Mouse (Mus musculus) gastrocnemius, adult 2 months (tissue): Measurements from ENCODE around the gene Steap3. TPM values are rescaled to one million over a fixed set of nuclear protein-coding genes. Genes with fewer than 3 reads are reported as not detected.
A peak's percentile ranks its signal among the peaks of the same experiment; 100 is the strongest.

Source experiments
- DNase-seq: peaks from one replicate; pipeline ENCODE4 v3.0.0; 2022
- H3K27ac ChIP-seq: fragments of 200-600 bp; 2 replicates; pipeline ENCODE4 v1.8.1; 2022; ENCODE audit warnings: mild to moderate bottlenecking
- H3K4me3 ChIP-seq: fragments of 200-600 bp; 2 replicates; pipeline ENCODE4 v1.8.1; 2022; ENCODE audit warnings: mild to moderate bottlenecking, moderate library complexity
- CTCF ChIP-seq: fragments of 200-600 bp; IDR thresholded peaks from 2 replicates; pipeline ENCODE4 v1.8.1; 2022; ENCODE audit warnings: antibody characterized with exemption, mild to moderate bottlenecking, moderate library complexity
- intact Hi-C: fragments of 180-260 bp; cut with DNase I; formaldehyde crosslinking; loops from one replicate; pipeline ENCODE4 v1.15.1; 2025
- total RNA-seq, 2 experiments: library from RNA; stranded (reverse); gene quantifications; 2 replicates each; pipeline ENCODE4 v1.2.3; 2021

Steap3 gene
- total RNA-seq, 2 experiments from 2014 or later, result 16.0 to 22.1 TPM

DNA sequence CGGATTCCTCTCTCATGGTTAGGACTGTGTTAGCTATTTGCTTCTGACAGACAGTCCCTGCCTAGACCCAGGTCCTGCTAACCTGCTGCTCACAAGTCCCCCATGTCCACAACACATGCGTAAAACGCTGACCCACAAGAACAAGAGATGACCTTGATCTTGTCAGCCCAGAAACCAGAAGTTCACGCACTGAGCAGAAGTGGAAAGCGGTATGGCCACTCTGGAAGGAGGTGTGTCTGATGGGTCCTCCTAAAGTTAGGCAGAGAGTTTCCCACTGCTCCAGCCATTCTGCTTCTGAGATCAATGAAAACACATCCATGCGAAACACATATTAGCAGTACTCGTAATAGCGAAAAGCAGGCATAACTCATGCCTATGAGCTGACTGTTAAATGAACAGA lies 25.6 kb downstream of the Steap3 start:
- no peak for TF ChIP-seq CTCF
- intact Hi-C loops, result no loop called here
- Histone ChIP-seq H3K4me3 (no peak overlapping the region), H3K27ac (peak overlapping the region; percentile 85)
- no peak for DNase-seq

DNA sequence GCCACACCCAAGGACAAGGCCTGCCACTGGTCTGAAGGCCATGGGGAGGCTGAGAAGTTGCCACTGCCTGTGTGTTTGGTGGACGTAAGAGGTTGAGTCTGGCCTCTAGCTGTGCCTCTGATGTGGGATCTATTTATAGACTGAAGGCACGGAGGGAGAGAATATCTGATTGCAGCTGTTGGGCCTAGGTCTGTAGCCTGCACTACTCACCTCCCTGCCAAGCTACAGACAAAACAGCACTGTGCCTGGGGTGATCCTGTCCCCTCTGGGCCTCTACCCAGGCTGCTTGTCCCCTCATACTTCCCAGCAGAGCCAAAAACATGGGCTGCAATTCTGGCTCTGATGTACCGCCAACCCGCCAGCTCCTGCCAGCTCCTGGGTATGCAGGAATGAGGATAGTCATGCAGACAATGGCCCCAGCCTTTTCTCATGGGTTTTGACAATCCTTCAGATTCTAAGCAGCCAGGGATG lies 26.8 kb downstream of the Steap3 start:
- DNase-seq, result peak; percentile 81
- TF ChIP-seq CTCF, result no peak
- Histone ChIP-seq H3K27ac (peak overlapping the region; percentile 85), H3K4me3 (no peak overlapping the region)
- intact Hi-C loops, result no loop called here

DNA sequence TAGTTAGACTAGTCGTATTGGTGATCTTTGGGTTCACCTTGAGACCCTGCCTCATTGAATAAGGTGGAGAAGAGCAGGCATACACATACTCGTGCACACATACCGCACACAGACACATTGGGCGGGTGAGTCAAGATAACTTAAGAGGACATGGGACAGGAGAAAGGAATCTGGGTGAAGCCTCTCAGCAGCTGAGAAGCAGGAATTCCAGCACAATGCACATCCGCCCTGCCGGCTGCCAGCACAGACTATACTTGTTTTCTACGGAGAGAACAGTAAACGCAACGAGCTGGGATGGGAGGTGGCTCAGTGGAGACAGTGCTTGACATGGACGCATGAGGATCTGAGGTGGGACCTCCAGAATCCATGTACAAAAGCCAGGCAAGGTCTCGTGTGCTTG lies 27.9 kb downstream of the Steap3 start:
- TF ChIP-seq CTCF, result no peak
- no peak for DNase-seq
- H3K4me3 ChIP-seq, result no peak overlapping the region
- intact Hi-C loops, result no loop called here
- H3K27ac ChIP-seq, result peak overlapping the region; percentile 85

GRCm38 (mm10) chr1:120243987-120244386 lies 28.5 kb downstream of the Steap3 start:
- peak; percentile 26 for TF ChIP-seq CTCF
- H3K4me3 ChIP-seq, result no peak overlapping the region
- H3K27ac ChIP-seq, result peak overlapping the region; percentile 85; the same call in 1 of the 2 replicates
- DNase-seq, result no peak
- intact Hi-C loops, result no loop called here

GRCm38 (mm10) chr1:120237068-120237467 lies 35.4 kb downstream of the Steap3 start:
- Histone ChIP-seq H3K27ac (no peak overlapping the region), H3K4me3 (no peak overlapping the region)
- intact Hi-C loops, result no loop called here
- no peak for DNase-seq
- peak; percentile 31; the same call in 1 of the 2 replicates for TF ChIP-seq CTCF

DNA sequence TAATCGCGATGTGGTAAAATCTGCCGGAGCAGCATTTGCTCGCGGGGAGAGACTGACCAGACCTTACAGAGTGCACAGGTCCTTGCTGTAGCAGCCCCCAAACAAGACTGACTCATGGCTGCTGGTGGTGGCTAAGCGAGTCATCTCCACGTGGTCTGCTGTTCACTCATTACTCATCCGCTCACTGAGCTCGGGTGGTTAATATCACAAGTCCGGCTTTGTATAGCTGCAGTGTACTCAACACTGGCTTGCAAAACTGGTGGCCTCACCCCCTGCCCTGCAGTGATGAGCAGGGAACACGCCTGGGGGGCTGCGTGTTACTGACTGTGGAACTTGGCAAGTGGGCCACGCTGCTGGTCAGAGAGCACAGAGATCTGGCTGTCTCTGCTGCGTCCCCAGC lies 36.1 kb downstream of the Steap3 start:
- Histone ChIP-seq H3K4me3 (no peak overlapping the region), H3K27ac (no peak overlapping the region)
- intact Hi-C loops, result no loop called here
- no peak for TF ChIP-seq CTCF
- no peak for DNase-seq

DNA sequence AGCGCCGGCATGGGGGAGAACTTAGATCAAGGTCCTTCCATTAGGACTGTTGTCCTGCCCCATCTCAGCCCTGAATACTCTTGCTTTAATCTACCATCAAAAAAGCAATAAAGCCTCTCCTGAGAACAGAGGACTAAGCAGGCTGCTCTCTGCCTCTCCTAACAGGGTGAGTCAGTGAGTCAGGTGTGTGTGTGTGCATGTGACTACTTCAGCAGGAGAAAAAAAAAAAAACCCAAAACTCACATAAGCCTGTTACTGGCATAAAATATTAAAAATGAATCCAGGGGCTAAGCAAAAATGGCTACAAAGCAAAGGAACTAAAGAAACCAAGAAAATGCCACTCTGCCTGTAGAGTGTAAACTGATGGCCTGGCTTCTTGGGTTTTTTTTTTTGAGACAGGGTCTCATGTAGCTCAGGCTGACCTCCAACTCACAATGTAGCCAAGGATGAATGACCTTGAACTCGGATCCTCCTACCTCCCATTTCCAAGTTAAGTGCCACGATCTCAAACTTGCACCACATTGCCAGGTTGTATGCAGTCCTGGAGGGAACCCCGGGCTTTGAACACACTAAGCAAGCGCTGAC lies 36.8 kb downstream of the Steap3 start:
- TF ChIP-seq CTCF, result no peak
- intact Hi-C loops, result no loop called here
- H3K4me3 ChIP-seq, result no peak overlapping the region
- no peak for DNase-seq
- H3K27ac ChIP-seq, result no peak overlapping the region

DNA sequence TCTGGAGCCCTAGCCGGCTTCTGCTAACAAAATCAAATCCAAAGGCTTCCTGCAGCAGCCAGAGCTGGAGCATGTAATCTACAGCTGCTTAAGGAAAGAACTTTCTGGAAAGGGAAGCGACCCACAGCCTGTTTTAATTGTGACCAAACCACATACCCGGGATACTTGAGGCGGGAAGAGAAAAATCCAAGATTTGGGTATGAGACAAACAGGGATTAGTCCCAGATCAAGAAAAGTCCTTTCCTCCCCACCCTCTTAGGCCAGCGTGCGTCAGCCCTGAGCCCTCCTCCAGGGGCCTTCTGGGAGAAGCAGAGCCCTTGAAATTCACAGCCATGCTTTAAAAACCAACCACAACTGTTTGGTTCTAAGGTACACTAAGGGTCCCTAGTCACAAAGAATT lies 40.3 kb downstream of the Steap3 start:
- Histone ChIP-seq H3K27ac (peak overlapping the region; percentile 63), H3K4me3 (no peak overlapping the region)
- DNase-seq, result no peak
- TF ChIP-seq CTCF, result no peak
- intact Hi-C loops, result loop anchor here (5.0 kb wide), 1 partner anchor 50 kb away; no protein-coding TSS in a partner anchor

- Histone ChIP-seq H3K4me3 (no peak overlapping the region), H3K27ac (peak overlapping the region; percentile 63)
- TF ChIP-seq CTCF, result peak; percentile 69
- peak; percentile 66 for DNase-seq
- intact Hi-C loops, result loop anchor here (5.0 kb wide), 1 partner anchor 51 kb away; no protein-coding TSS in a partner anchor
These were observed 41.2 kb downstream of the Steap3 start for GRCm38 (mm10) chr1:120231334-120231733.

DNA sequence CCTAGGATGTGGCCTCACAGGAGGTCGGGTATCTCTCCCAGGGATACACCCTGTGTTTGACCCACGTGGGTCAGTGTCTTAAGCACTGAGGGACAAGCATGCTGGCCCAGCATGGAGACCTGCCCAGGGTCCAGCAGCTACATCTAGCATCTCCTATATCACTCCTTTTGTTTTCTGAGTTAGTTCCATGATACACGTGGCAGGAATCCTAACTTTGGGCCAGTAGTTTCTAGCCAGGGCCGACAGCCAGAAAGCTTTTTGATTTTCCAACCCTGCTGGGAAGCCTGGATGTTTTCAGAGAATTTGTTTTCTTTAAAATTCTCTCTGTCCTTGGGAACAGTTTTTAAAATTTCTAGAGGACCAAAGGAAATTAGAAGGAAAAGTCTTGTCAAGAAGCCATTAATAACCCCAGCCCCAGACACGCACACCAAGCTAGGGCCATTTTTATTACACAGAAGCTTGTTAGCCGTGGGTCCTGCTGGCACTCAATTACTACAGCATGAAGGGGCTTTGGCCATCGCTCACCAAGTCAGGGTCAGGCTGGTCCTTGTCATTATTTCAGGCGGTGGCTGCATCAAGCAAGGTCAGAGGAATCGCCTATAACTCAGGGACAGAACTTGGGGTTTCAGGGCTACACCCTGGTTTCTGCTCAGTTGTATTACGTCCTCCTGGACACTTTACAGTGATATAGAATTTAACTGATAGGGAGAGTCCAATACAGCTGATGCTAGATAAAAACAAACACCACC lies 42.6 kb downstream of the Steap3 start:
- intact Hi-C loops, result loop anchor here (5.0 kb wide), 1 partner anchor 52 kb away; no protein-coding TSS in a partner anchor
- H3K27ac ChIP-seq, result peak overlapping the region; percentile 72
- no peak overlapping the region for H3K4me3 ChIP-seq
- peak; percentile 65 for DNase-seq
- TF ChIP-seq CTCF, result no peak

- no peak for TF ChIP-seq CTCF
- no peak overlapping the region for H3K4me3 ChIP-seq
- DNase-seq, result no peak
- H3K27ac ChIP-seq, result peak overlapping the region; percentile 24; the same call in 1 of the 2 replicates
- intact Hi-C loops, result no loop called here
These were observed 48.9 kb downstream of the Steap3 start for GRCm38 (mm10) chr1:120223613-120224012.

DNA sequence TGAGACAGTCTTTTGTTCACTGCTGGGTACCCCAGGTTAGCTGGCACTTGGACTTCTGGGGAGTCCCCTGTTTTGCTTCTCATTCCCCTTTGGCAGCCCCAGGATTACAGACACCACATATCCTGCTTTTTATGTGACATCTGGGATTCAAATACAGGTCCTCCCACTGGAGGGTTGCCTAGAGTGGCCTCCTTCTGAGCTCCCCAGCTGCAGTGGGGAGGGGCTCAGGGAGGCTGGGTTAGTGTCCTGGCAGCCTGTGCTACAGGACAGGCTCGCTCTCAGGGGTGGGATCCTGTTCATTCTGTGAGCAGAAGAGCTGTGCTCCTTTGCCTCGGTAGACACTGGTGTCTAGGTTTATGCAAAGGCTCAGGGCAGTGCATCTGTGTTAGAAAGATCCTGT lies 51.2 kb downstream of the Steap3 start:
- peak; percentile 66 for DNase-seq
- intact Hi-C loops, result no loop called here
- no peak for TF ChIP-seq CTCF
- no peak overlapping the region for H3K4me3 ChIP-seq
- 0 out of 2 replicates have a peak overlapping the region, but pooled peaks have one; percentile 5 for H3K27ac ChIP-seq

DNA sequence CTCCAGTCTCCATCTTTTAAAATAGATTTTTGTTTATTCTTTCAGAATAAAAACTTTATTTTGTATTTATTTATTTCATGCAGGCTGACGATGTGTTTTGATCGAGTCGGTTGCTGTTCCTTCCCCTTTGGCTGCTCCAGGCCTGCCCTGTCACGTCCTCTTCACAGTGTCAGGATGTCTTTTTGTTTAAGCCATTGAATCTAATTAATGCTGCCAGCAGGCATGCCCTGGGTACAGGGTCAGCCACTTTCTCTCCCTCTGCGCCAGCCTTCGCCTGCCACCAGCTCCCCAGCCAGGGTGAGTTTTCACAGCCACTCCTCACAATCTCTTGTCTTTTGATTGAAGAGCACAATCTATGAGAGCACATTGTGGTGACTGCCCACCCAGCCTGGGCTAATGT lies 51.7 kb downstream of the Steap3 start:
- no peak overlapping the region for H3K4me3 ChIP-seq
- H3K27ac ChIP-seq, result 0 out of 2 replicates have a peak overlapping the region, but pooled peaks have one; percentile 5
- no peak for DNase-seq
- intact Hi-C loops, result no loop called here
- TF ChIP-seq CTCF, result no peak
